Mouse (Mus musculus): Measurements from ENCODE around the gene Zfp94. TPM values are rescaled to one million over a fixed set of nuclear protein-coding genes. Genes with fewer than 3 reads are reported as not detected.

Gene Zfp94
- polyA plus RNA-seq, 2 experiments = 1.4 to 1.8 TPM

DNA sequence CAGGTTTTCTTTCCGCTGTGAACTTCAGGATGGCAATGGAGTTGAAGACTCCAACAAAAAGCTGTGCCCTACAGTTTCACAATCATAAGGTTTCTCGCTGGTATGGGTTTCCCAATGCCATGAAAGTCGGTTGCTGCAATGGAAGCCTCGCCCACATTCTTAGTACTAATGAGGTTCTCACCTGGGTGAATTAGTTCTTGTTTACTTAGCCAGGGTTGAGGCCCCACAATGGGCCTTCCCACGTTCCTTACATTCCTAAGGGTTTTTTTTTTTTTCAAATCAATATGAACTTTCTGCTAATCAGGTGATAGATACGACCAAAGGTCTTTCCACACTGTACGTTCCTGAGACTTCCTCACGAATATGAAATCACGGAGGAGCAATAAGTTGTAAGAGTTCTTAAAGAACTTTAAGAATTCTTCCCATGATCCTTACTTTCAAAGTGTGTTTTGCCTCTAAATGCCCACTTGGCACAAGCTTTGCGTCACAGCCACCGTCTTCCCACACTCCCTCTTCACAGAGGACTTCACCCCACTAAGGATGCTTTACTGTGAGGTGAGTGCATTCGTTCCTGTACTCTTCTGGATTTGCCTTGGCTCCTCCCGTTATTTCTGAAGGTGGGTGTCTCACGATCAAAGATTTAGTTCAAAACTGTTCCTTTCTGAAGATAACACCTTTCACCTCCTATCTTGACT lies 11.0 kb upstream of the Zfp94 start:
- 62% methylated on average over 14 of the region's 14 CpGs for WGBS (ENCODE audit: insufficient replicate concordance)
- ATAC-seq (ENCODE audit: insufficient read depth) = no peak
- no peak for TF ChIP-seq EP300 (IDR thresholded peaks at IDR 0.05; ENCODE audit: low read depth)
- TF ChIP-seq CTCF (IDR thresholded peaks at IDR 0.05; ENCODE audit: low read depth) = no peak

DNA sequence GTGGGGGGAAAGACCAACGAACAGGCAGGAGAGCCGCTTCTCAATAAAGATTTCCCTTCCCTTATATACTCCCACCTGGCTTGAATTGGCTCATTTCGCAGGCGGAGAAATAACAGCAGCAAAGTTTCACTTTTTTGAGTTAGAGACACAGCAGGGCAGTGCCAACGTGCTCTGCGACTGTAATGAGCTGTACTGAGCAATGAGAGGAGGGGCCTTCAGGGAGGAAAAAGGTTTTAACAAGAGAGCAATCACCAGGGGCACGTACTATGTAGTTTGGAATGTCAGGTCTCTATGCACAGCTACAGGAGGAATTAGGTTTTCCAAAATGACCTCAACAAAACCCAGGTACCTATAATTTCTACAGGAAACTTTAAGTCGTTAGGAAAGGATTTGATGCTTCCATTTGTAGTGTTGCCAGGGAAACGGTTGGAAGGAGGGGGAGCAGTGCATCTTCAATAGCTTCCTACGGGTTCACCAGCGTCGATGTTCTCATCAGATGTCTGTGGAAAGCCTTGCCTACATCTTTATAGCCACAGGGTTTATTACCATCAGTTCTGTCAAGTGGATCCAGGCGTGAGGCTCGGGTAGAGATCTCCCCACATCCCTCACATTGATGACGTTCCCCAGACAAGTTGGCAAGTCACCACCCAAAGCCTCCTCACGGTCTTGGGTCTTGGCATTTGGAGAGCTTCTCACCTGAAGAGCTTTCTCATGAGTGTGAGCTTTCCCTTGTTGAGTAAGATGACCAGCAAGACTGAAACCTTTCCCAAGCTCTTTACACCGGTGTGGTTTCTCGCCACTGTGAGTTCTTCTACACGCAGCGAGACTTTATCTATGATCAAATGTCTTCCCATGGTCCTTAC lies 10.0 kb upstream of the Zfp94 start:
- no peak overlapping the region for H3K9ac ChIP-seq (replicated peaks)
- ATAC-seq (ENCODE audit: insufficient read depth) = no peak
- no peak overlapping the region for H3K4me2 ChIP-seq (ENCODE audit: low read depth)
- no peak overlapping the region for H3K4me3 ChIP-seq (ENCODE audit: insufficient read depth in 1 of 2, low read depth in 2 of 2, low read length in 2 of 2)
- no peak for TF ChIP-seq EP300 (IDR thresholded peaks at IDR 0.05; ENCODE audit: low read depth)
- no peak for TF ChIP-seq CTCF (IDR thresholded peaks at IDR 0.05; ENCODE audit: low read depth)
- no peak for DNase-seq (ENCODE audit: low read depth in 3 of 3, low spot score in 3 of 3)
- WGBS (ENCODE audit: insufficient replicate concordance) = 39% methylated on average over 20 of the region's 20 CpGs
- no peaks in the 10 kb centered on the region for H3K36me3 ChIP-seq (replicated peaks; ENCODE audit: control insufficient read depth, insufficient read depth, low read depth)
- H3K4me1 ChIP-seq (replicated peaks; ENCODE audit: control insufficient read depth in 2 of 2, insufficient read depth in 2 of 2, low read length in 1 of 2) = no peaks in the 10 kb centered on the region
- no peak overlapping the region for H3K27ac ChIP-seq
- peaks cover 2% of the 10 kb centered on the region; the same call in 1 of the 2 replicates for H3K27me3 ChIP-seq (ENCODE audit: control insufficient read depth, insufficient read depth, low read length)
- H3K9me3 ChIP-seq (ENCODE audit: control insufficient read depth, low read length) = no peaks in the 10 kb centered on the region

More for the DNA sequence above, 11.0 kb upstream of the Zfp94 start:
- Histone ChIP-seq H3K36me3 (replicated peaks; ENCODE audit: control insufficient read depth, insufficient read depth, low read depth) (no peaks in the 10 kb centered on the region), H3K9ac (replicated peaks) (no peak overlapping the region), H3K4me1 (replicated peaks; ENCODE audit: control insufficient read depth in 2 of 2, insufficient read depth in 2 of 2, low read length in 1 of 2) (no peaks in the 10 kb centered on the region), H3K4me2 (ENCODE audit: low read depth) (no peak overlapping the region), H3K4me3 (ENCODE audit: insufficient read depth in 1 of 2, low read depth in 2 of 2, low read length in 2 of 2) (no peak overlapping the region), H3K9me3 (ENCODE audit: control insufficient read depth, low read length) (no peaks in the 10 kb centered on the region), H3K27ac (no peak overlapping the region), H3K27me3 (ENCODE audit: control insufficient read depth, insufficient read depth, low read length) (peaks cover 2% of the 10 kb centered on the region; the same call in 1 of the 2 replicates)
- DNase-seq (ENCODE audit: low read depth in 3 of 3, low spot score in 3 of 3) = no peak

DNA sequence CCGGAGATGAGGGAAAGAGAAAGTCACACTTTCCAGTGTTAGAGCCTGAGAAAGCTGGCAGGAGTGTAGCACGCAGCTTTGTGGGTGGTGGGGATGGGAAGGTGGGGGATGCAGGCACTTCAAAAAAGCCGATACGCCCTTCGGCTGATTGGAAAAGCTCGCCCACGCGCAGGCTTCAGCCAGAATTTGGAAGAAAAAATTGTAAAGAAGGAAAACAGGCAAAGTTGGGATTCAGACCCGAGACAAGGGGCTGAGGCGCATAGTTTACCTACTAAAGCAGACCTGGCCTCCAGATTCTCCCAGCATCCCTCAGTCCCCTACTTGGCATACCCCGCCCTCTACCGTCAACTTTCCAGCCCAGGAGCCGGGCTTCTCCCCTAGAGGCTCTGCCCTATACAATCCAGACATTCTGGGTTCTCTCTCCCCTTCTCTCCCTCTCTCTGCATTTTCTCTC lies 9.2 kb upstream of the Zfp94 start:
- TF ChIP-seq CTCF (IDR thresholded peaks at IDR 0.05; ENCODE audit: low read depth) = no peak
- TF ChIP-seq EP300 (IDR thresholded peaks at IDR 0.05; ENCODE audit: low read depth) = no peak
- WGBS (ENCODE audit: insufficient replicate concordance) = 11% methylated on average over 13 of the region's 13 CpGs
- H3K9ac ChIP-seq (replicated peaks) = no peak overlapping the region
- no peak overlapping the region for H3K4me3 ChIP-seq (ENCODE audit: insufficient read depth in 1 of 2, low read depth in 2 of 2, low read length in 2 of 2)
- H3K36me3 ChIP-seq (replicated peaks; ENCODE audit: control insufficient read depth, insufficient read depth, low read depth) = no peaks in the 10 kb centered on the region
- H3K4me2 ChIP-seq (ENCODE audit: low read depth) = no peak overlapping the region
- no peak for ATAC-seq (ENCODE audit: insufficient read depth)
- H3K27ac ChIP-seq = no peak overlapping the region
- H3K9me3 ChIP-seq (ENCODE audit: control insufficient read depth, low read length) = no peaks in the 10 kb centered on the region
- no peak for DNase-seq (ENCODE audit: low read depth in 3 of 3, low spot score in 3 of 3)
- H3K27me3 ChIP-seq (ENCODE audit: control insufficient read depth, insufficient read depth, low read length) = peaks cover 2% of the 10 kb centered on the region; the same call in 1 of the 2 replicates
- no peaks in the 10 kb centered on the region for H3K4me1 ChIP-seq (replicated peaks; ENCODE audit: control insufficient read depth in 2 of 2, insufficient read depth in 2 of 2, low read length in 1 of 2)

DNA sequence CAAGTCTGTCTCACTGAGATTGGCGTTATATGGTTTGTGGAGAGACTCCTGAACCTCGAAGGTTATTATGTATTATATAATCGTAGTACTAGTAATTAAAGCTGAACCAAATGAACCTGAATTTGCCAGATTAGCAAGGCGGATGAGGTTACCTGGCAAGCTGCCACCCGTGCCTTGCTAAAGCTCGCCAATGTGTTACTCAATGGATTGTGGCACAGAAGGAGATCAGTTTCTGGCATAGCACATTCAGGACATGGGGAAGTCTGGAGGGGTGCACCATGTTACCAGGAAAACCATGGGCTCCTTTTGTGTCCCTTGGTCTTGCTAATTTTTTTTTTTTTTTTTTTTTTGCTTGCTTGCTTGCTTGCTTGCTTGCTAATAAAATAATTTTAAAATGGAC lies 8.7 kb upstream of the Zfp94 start:
- ATAC-seq (ENCODE audit: insufficient read depth) = no peak

DNA sequence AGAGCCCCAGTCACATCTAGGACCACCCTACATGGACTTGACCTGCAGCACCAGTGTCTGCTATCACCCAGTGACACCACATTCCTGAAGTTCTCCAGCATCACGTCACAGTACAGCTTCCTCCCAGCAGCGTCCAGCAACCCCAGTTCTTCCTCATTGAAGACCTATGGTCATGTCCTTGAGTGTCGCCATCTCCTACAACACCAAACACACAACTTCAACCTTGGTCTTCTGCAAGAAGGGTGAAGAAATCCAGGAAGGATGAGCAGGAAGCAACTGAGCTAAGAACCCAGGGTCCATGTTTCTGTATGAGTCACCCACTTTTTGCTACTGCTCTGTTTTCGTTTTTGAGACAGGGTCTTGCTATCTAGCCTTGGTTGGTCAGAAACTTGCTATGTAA lies 6.1 kb upstream of the Zfp94 start:
- Histone ChIP-seq H3K4me2 (ENCODE audit: low read depth) (no peak overlapping the region), H3K4me1 (replicated peaks; ENCODE audit: control insufficient read depth in 2 of 2, insufficient read depth in 2 of 2, low read length in 1 of 2) (no peaks in the 10 kb centered on the region), H3K9ac (replicated peaks) (no peak overlapping the region), H3K9me3 (ENCODE audit: control insufficient read depth, low read length) (no peaks in the 10 kb centered on the region), H3K4me3 (ENCODE audit: insufficient read depth in 1 of 2, low read depth in 2 of 2, low read length in 2 of 2) (no peak overlapping the region), H3K36me3 (replicated peaks; ENCODE audit: control insufficient read depth, insufficient read depth, low read depth) (no peaks in the 10 kb centered on the region), H3K27ac (no peak overlapping the region), H3K27me3 (ENCODE audit: control insufficient read depth, insufficient read depth, low read length) (peaks cover 2% of the 10 kb centered on the region; the same call in 1 of the 2 replicates)
- DNase-seq (ENCODE audit: low read depth in 3 of 3, low spot score in 3 of 3) (no peak), ATAC-seq (ENCODE audit: insufficient read depth) (no peak)
- WGBS (ENCODE audit: insufficient replicate concordance) = 52% methylated on average over 4 of the region's 4 CpGs
- TF ChIP-seq EP300 (IDR thresholded peaks at IDR 0.05; ENCODE audit: low read depth) = no peak
- TF ChIP-seq CTCF (IDR thresholded peaks at IDR 0.05; ENCODE audit: low read depth) = no peak

More for the DNA sequence above, 8.7 kb upstream of the Zfp94 start:
- Histone ChIP-seq H3K36me3 (replicated peaks; ENCODE audit: control insufficient read depth, insufficient read depth, low read depth) (no peaks in the 10 kb centered on the region), H3K4me3 (ENCODE audit: insufficient read depth in 1 of 2, low read depth in 2 of 2, low read length in 2 of 2) (no peak overlapping the region), H3K27ac (no peak overlapping the region), H3K9ac (replicated peaks) (no peak overlapping the region), H3K4me2 (ENCODE audit: low read depth) (no peak overlapping the region), H3K27me3 (ENCODE audit: control insufficient read depth, insufficient read depth, low read length) (peaks cover 2% of the 10 kb centered on the region; the same call in 1 of the 2 replicates), H3K9me3 (ENCODE audit: control insufficient read depth, low read length) (no peaks in the 10 kb centered on the region), H3K4me1 (replicated peaks; ENCODE audit: control insufficient read depth in 2 of 2, insufficient read depth in 2 of 2, low read length in 1 of 2) (no peaks in the 10 kb centered on the region)
- WGBS (ENCODE audit: insufficient replicate concordance) = 65% methylated on average over 6 of the region's 6 CpGs
- TF ChIP-seq CTCF (IDR thresholded peaks at IDR 0.05; ENCODE audit: low read depth) (no peak), EP300 (IDR thresholded peaks at IDR 0.05; ENCODE audit: low read depth) (no peak)
- DNase-seq (ENCODE audit: low read depth in 3 of 3, low spot score in 3 of 3) = no peak

Measured in liver, embryonic 14.5 days (tissue).